ENCODE assay signal across 21 mouse cellular contexts in genomic region chr16:33558121-33558520, GRCm38 (mm10). TPM values are rescaled to one million over a fixed set of nuclear protein-coding genes. Genes with fewer than 3 reads are reported as not detected.
"Had no signal": no experiment of that assay in that cellular context is flagged by ENCODE, and none has a peak within 500 bp of the region (broad histone marks: within the 10 kb centered on the region; RNA-seq: fewer than 3 reads in every experiment).

No protein-coding gene starts in this region.

- H3K36me3 ChIP-seq: lung, embryonic 15.5 days; midbrain, embryonic 10.5 days; midbrain, embryonic 12.5 days; neural tube, embryonic 13.5 days; neural tube, embryonic 15.5 days had no signal

- ATAC-seq: lung, postnatal 0 days; midbrain, embryonic 16.5 days had no signal

- DNase-seq: lung, adult 2 months; lung, postnatal 14 days; lung, postnatal 36 days; midbrain, embryonic 14.5 days; retina, postnatal 1 day; right cerebral cortex, adult 18-20 months; right cerebral cortex, postnatal 25 days; right cerebral cortex, postnatal 4 days; spleen, adult 18-20 months; thymus, adult 18-20 months; thymus, postnatal 14 days; thymus, postnatal 36 days had no signal

- H3K4me3 ChIP-seq: lung, embryonic 15.5 days; midbrain, embryonic 10.5 days; midbrain, embryonic 12.5 days; myocyte; neural tube, embryonic 13.5 days; neural tube, embryonic 15.5 days had no signal

- H3K27me3 ChIP-seq: lung, embryonic 15.5 days; midbrain, embryonic 12.5 days; neural tube, embryonic 13.5 days; neural tube, embryonic 15.5 days had no signal

- H3K9ac ChIP-seq: lung, embryonic 15.5 days; midbrain, embryonic 12.5 days; neural tube, embryonic 13.5 days; neural tube, embryonic 15.5 days had no signal

- H3K27ac ChIP-seq: lung, embryonic 15.5 days; macrophage; midbrain, embryonic 10.5 days; midbrain, embryonic 12.5 days; neural tube, embryonic 13.5 days; neural tube, embryonic 15.5 days had no signal

- H3K9me3 ChIP-seq: lung, embryonic 15.5 days; midbrain, embryonic 10.5 days; midbrain, embryonic 12.5 days; neural tube, embryonic 13.5 days; neural tube, embryonic 15.5 days had no signal

- H3K4me2 ChIP-seq: lung, embryonic 15.5 days; midbrain, embryonic 12.5 days; neural tube, embryonic 13.5 days; neural tube, embryonic 15.5 days had no signal

RNA-seq across cellular contexts. Expression of gene Slc12a8, which starts 41.0 kb away (rescaled TPM):
- polyA plus RNA-seq: macrophage had no signal
